Mouse (Mus musculus): ENCODE measurements at regions not wholly inside any gene's neighbourhood (a gene's known extent, or its start where the extent isn't known, plus 50 kb on each side); places are given as distances from the start of the nearest gene placed in this dataset.

- Histone ChIP-seq H3K4me3 (replicated peaks) (no peak overlapping the region), H3K27me3 (replicated peaks) (no peaks in the 10 kb centered on the region), H3K9ac (no peak overlapping the region), H3K9me3 (no peaks in the 10 kb centered on the region), H3K36me3 (no peaks in the 10 kb centered on the region), H3K4me1 (replicated peaks) (peaks cover 7% of the 10 kb centered on the region), H3K27ac (no peak overlapping the region), H3K4me2 (replicated peaks) (no peak overlapping the region)
- ATAC-seq = no peak
- WGBS = 68% methylated on average over 5 of the region's 5 CpGs
Measured at GRCm38 (mm10) chr16:24222759-24223526, 170.4 kb upstream of the Lpp start.

- ATAC-seq = no peak
- no peak overlapping the region for H3K4me2 ChIP-seq (replicated peaks)
- peaks cover 7% of the 10 kb centered on the region for H3K4me1 ChIP-seq (replicated peaks)
- no peaks in the 10 kb centered on the region for H3K36me3 ChIP-seq
- H3K9me3 ChIP-seq = no peaks in the 10 kb centered on the region
- WGBS = 62% methylated on average over 3 of the region's 3 CpGs
- no peaks in the 10 kb centered on the region for H3K27me3 ChIP-seq (replicated peaks)
- H3K4me3 ChIP-seq (replicated peaks) = no peak overlapping the region
- no peak overlapping the region for H3K27ac ChIP-seq
- no peak overlapping the region for H3K9ac ChIP-seq
Measured at GRCm38 (mm10) chr16:24221992-24222391, 171.3 kb upstream of the Lpp start.

GRCm38 (mm10) chr16:24220613-24221012 is 172.7 kb upstream of the Lpp start:
- Histone ChIP-seq H3K9ac (no peak overlapping the region), H3K36me3 (no peaks in the 10 kb centered on the region), H3K9me3 (no peaks in the 10 kb centered on the region), H3K27me3 (replicated peaks) (no peaks in the 10 kb centered on the region), H3K27ac (no peak overlapping the region), H3K4me3 (replicated peaks) (no peak overlapping the region), H3K4me2 (replicated peaks) (no peak overlapping the region), H3K4me1 (replicated peaks) (peaks cover 7% of the 10 kb centered on the region)
- WGBS = 66% methylated on average over 3 of the region's 3 CpGs
- no peak for ATAC-seq

GRCm38 (mm10) chr16:24219691-24220090 is 173.6 kb upstream of the Lpp start:
- no peak for ATAC-seq

GRCm38 (mm10) chr16:24218850-24219185 is 174.5 kb upstream of the Lpp start:
- H3K27ac ChIP-seq = no peak overlapping the region
- peaks cover 7% of the 10 kb centered on the region for H3K4me1 ChIP-seq (replicated peaks)
- no peaks in the 10 kb centered on the region for H3K27me3 ChIP-seq (replicated peaks)
- no peak overlapping the region for H3K4me3 ChIP-seq (replicated peaks)
- no peak overlapping the region for H3K4me2 ChIP-seq (replicated peaks)
- H3K9me3 ChIP-seq = no peaks in the 10 kb centered on the region
- H3K9ac ChIP-seq = no peak overlapping the region
- WGBS = 75% methylated on average over 4 of the region's 4 CpGs
- no peak for ATAC-seq
- no peaks in the 10 kb centered on the region for H3K36me3 ChIP-seq

More at GRCm38 (mm10) chr16:24219691-24220090, 173.6 kb upstream of the Lpp start:
- H3K9ac ChIP-seq = no peak overlapping the region
- H3K27ac ChIP-seq = no peak overlapping the region
- no peak overlapping the region for H3K4me2 ChIP-seq (replicated peaks)
- peaks cover 7% of the 10 kb centered on the region for H3K4me1 ChIP-seq (replicated peaks)
- no peaks in the 10 kb centered on the region for H3K36me3 ChIP-seq
- H3K4me3 ChIP-seq (replicated peaks) = no peak overlapping the region
- WGBS = 83% methylated on average over 9 of the region's 9 CpGs
- H3K27me3 ChIP-seq (replicated peaks) = no peaks in the 10 kb centered on the region
- H3K9me3 ChIP-seq = no peaks in the 10 kb centered on the region

- Histone ChIP-seq H3K4me3 (replicated peaks) (no peak overlapping the region), H3K27ac (no peak overlapping the region), H3K27me3 (replicated peaks) (no peaks in the 10 kb centered on the region), H3K4me2 (replicated peaks) (no peak overlapping the region), H3K4me1 (replicated peaks) (peaks cover 7% of the 10 kb centered on the region), H3K36me3 (no peaks in the 10 kb centered on the region), H3K9ac (no peak overlapping the region), H3K9me3 (no peaks in the 10 kb centered on the region)
- WGBS = 46% methylated on average over 14 of the region's 14 CpGs
- peak; percentile 57 for ATAC-seq
Measured at GRCm38 (mm10) chr16:24218162-24218849, 175.0 kb upstream of the Lpp start.

GRCm38 (mm10) chr16:24216828-24217227 is 176.5 kb upstream of the Lpp start:
- H3K4me1 ChIP-seq (replicated peaks) = peaks cover 7% of the 10 kb centered on the region
- H3K27me3 ChIP-seq (replicated peaks) = no peaks in the 10 kb centered on the region
- WGBS = 90% methylated on average over 5 of the region's 5 CpGs
- no peaks in the 10 kb centered on the region for H3K36me3 ChIP-seq
- H3K27ac ChIP-seq = no peak overlapping the region
- H3K4me2 ChIP-seq (replicated peaks) = no peak overlapping the region
- H3K9me3 ChIP-seq = no peaks in the 10 kb centered on the region
- H3K4me3 ChIP-seq (replicated peaks) = no peak overlapping the region
- H3K9ac ChIP-seq = no peak overlapping the region
- ATAC-seq = no peak

GRCm38 (mm10) chr16:24215353-24215752 is 178.0 kb upstream of the Lpp start:
- H3K27ac ChIP-seq = no peak overlapping the region
- H3K4me1 ChIP-seq (replicated peaks) = peaks cover 7% of the 10 kb centered on the region
- no peak overlapping the region for H3K4me2 ChIP-seq (replicated peaks)
- no peaks in the 10 kb centered on the region for H3K36me3 ChIP-seq
- no peak overlapping the region for H3K9ac ChIP-seq
- H3K9me3 ChIP-seq = no peaks in the 10 kb centered on the region
- H3K4me3 ChIP-seq (replicated peaks) = no peak overlapping the region
- no peak for ATAC-seq
- H3K27me3 ChIP-seq (replicated peaks) = no peaks in the 10 kb centered on the region
- WGBS = 91% methylated on average over 8 of the region's 8 CpGs

- H3K27me3 ChIP-seq (replicated peaks) = no peaks in the 10 kb centered on the region
- H3K4me3 ChIP-seq (replicated peaks) = no peak overlapping the region
- no peak for ATAC-seq
- no peaks in the 10 kb centered on the region for H3K9me3 ChIP-seq
- no peak overlapping the region for H3K4me2 ChIP-seq (replicated peaks)
- H3K9ac ChIP-seq = no peak overlapping the region
- WGBS = 94% methylated on average over 3 of the region's 3 CpGs
- H3K27ac ChIP-seq = no peak overlapping the region
- H3K4me1 ChIP-seq (replicated peaks) = peaks cover 6% of the 10 kb centered on the region
- no peaks in the 10 kb centered on the region for H3K36me3 ChIP-seq
Measured at GRCm38 (mm10) chr16:24213577-24213976, 179.7 kb upstream of the Lpp start.

GRCm38 (mm10) chr16:24212702-24213101 is 180.6 kb upstream of the Lpp start:
- no peak overlapping the region for H3K27ac ChIP-seq
- ATAC-seq = no peak
- H3K36me3 ChIP-seq = no peaks in the 10 kb centered on the region
- H3K4me2 ChIP-seq (replicated peaks) = no peak overlapping the region
- no peaks in the 10 kb centered on the region for H3K9me3 ChIP-seq
- whole genome bisulfite sequencing = 76% methylated on average over 2 of the region's 2 CpGs
- no peak overlapping the region for H3K9ac ChIP-seq
- no peak overlapping the region for H3K4me3 ChIP-seq (replicated peaks)
- no peaks in the 10 kb centered on the region for H3K4me1 ChIP-seq (replicated peaks)
- no peaks in the 10 kb centered on the region for H3K27me3 ChIP-seq (replicated peaks)

- Histone ChIP-seq H3K36me3 (no peaks in the 10 kb centered on the region), H3K4me1 (replicated peaks) (no peaks in the 10 kb centered on the region), H3K4me3 (replicated peaks) (no peak overlapping the region), H3K9ac (no peak overlapping the region), H3K27ac (no peak overlapping the region), H3K9me3 (no peaks in the 10 kb centered on the region), H3K4me2 (replicated peaks) (no peak overlapping the region), H3K27me3 (replicated peaks) (no peaks in the 10 kb centered on the region)
- WGBS = 87% methylated on average over 1 of the region's 1 CpGs
- ATAC-seq = no peak
Measured at GRCm38 (mm10) chr16:24211588-24211987, 181.7 kb upstream of the Lpp start.

- Histone ChIP-seq H3K9ac (no peak overlapping the region), H3K9me3 (no peaks in the 10 kb centered on the region), H3K4me2 (replicated peaks) (no peak overlapping the region), H3K4me3 (replicated peaks) (no peak overlapping the region), H3K4me1 (replicated peaks) (no peaks in the 10 kb centered on the region), H3K27me3 (replicated peaks) (no peaks in the 10 kb centered on the region), H3K27ac (no peak overlapping the region), H3K36me3 (no peaks in the 10 kb centered on the region)
- no peak for ATAC-seq
- WGBS = 58% methylated on average over 2 of the region's 2 CpGs
Measured at GRCm38 (mm10) chr16:24208876-24209275, 184.4 kb upstream of the Lpp start.

- no peaks in the 10 kb centered on the region for H3K27me3 ChIP-seq (replicated peaks)
- H3K9me3 ChIP-seq = no peaks in the 10 kb centered on the region
- no peak overlapping the region for H3K9ac ChIP-seq
- H3K4me3 ChIP-seq (replicated peaks) = no peak overlapping the region
- no peak overlapping the region for H3K27ac ChIP-seq
- no peak for ATAC-seq
- no peak overlapping the region for H3K4me2 ChIP-seq (replicated peaks)
- 93% methylated on average over 2 of the region's 2 CpGs for WGBS
- no peaks in the 10 kb centered on the region for H3K4me1 ChIP-seq (replicated peaks)
- no peaks in the 10 kb centered on the region for H3K36me3 ChIP-seq
Measured at GRCm38 (mm10) chr16:24208118-24208517, 185.2 kb upstream of the Lpp start.
